Mouse (Mus musculus) thymus, postnatal 36 days (tissue): ENCODE results near the gene Faf1.

Source experiments
- DNase-seq, 2 experiments: peaks; one replicate each; pipeline ENCODE4 v3.0.0; 2022; ENCODE audit warnings: mixed read lengths in 2 of 2

Faf1 gene

DNA sequence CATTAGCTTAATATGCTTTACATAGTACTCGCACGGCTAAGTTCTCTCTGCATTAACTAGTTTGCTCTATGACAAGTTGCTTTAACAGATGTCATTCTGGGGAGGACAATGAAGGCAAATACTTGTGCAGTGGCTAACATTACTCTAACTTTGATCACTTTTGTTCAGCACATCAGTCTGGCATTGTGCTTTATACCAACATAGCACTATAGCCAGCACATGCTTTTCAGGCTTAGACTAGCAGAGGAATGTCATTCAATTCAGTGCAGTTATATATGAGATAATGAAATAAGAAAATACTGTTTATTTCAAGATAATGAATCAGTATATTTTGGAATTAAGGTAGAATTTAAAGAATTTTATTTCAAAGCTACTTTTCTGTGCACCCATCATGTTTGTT lies 115.9 kb downstream of the Faf1 start:
- DNase-seq: no peak

DNA sequence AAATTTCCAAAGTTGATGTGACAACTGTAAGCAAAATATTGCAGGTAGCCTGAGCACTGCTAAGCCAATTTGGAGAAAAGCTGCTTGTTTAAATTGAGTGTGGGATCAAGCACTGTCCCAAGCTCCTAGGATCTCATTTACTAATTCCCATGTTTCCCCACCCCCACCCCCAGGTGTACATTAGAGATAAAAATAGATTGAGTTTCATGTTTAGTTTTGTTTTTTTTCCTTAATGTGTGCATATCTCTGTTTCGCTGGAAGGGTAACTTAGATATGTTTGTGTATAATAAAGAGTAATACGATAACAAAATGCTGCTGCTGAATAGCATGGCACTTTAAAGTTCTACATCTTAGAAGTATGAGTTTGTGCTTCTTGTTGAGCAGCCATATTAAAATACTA lies 116.7 kb downstream of the Faf1 start:
- no peak for DNase-seq

DNA sequence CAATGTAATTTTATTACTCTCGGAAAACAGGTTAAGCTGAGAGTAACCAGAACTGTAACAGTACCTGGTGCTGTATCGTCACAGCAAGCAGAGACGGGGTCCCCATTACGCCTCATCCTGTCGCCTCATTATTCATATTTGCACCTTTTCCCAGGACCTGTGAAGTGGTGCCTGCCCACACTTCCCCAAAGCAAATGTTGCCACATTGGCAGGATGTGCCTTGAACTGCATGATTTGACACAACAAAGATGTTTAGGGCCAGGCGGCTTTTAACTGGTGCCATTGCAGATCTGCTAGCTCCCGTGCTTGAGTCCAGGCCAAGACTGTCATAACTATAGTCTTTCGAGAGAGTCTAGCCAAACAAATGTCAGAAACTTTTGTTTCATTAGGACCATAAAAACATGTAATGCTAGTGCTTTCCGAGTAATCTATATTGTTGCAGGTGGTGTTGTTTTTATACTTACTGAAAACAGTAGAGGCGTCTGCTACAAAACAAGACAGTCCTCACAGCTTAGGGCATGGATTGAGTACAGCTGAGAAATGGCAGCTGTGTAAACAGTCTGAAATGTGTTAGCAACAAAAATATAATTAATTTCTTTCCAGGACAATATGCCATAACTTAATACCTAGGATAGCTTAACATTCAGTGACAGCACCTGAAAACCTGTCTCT lies 121.3 kb downstream of the Faf1 start:
- DNase-seq: no peak

DNA sequence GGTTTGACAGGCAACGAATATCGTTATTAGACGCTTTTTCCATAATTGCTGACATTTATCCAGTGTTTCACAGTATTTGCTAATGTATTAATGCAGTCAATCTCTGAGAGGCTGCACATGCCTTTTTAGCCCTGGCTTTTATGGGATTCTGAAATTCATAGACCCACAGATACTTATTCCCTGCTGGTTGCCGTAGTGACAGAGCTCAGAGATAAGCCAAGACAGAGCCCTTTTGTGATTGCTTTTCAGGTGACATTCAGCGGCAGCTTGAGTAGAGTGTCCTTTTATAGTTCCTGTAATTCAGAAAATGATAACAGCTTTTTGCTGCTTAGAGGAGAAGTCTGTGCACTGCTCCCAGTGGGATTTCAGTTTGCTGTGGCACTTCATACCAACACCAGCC lies 130.0 kb downstream of the Faf1 start:
- no peak for DNase-seq

DNA sequence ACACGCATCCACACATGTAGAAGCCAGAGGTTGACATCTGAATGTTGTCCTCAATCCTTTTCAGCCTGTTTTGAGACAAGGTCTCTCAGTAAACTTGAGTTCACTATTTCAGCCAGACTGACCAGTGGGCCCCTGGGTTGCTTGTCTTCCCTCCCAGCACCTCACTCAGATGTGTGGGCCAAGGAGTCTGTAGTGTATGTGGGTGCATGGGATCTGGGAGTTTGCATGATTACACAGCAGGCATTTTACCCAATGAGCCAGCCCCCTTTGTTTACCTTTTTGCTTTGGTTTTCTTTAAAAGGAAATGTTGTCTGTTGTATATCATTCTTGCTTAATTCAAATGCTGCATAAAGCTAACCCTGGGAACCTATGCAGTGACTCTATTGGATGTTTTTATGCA lies 138.8 kb downstream of the Faf1 start:
- no peak for DNase-seq

DNA sequence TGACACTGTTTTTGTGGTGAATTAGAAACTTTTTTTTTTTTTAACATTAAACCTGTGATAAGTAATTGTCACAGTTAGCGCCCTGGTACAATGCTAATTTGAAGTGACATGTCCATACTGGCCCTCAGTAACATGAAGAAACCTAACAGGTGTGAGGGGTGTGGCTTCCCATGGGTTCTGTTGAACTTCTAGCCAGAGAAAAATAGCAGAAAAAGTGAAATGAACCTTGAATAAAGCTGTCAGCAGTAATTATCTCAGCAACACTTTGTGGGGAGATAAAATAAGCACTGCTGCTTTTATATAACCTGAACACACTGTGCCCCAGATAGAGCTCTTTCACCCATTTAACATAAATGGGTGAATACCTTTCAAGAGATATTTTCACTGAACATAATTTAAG lies 139.2 kb downstream of the Faf1 start:
- DNase-seq: no peak

DNA sequence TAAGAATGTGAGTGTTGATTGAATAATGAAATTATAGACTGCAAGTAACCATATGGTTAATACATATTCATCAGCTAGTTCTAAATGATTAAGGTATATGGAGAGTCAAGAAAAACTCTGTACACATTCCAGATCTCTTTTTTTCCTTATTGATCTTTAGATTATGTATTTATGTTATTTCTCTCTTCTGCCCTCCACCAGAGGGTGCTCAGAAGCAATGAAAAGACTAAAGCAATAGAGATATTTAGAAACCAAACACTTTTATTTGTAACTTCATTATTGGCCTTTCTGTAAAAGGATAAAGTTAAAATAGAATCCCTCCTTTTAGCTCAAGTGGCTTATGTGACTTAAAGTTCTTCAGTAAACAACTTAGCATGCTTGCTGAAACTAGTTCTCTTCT lies 143.1 kb downstream of the Faf1 start:
- DNase-seq: no peak

DNA sequence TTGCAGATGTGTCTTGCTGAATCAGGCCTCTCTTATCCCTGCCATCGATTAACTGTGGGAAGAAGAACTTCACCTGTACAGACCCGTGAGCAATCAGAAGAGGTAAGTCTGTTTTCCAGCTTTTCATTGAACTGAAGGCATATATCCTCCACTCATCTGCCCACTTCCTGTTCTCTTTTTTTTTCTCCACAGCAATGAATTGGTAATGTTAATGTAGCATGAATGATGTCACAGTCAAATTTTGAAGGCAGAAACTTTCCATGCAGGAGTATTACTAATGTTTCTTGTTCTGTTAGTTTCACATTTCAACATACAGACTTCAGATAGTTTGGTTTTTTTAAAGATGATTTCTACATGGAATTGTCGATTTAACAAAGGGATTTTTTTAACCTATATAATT lies 153.4 kb downstream of the Faf1 start:
- no peak for DNase-seq

DNA sequence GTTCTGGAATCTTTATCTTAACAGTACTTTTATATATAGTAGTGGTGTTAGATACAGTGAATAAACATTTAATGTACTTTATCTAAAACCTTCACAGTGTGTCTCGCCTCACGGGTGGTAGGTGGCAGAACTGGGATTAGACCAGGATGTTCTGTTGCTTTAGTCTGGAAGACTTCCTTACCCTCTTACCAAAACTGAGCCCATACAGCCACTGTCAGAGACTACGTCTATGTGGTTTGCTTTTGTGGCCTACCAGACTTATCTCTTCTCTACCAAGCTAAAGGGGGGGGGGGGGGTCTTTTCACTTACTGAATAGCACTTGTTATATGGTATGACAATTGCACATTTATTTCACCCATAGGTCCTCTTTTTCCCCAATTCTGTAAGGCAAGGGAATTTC lies 181.5 kb downstream of the Faf1 start:
- no peak for DNase-seq

DNA sequence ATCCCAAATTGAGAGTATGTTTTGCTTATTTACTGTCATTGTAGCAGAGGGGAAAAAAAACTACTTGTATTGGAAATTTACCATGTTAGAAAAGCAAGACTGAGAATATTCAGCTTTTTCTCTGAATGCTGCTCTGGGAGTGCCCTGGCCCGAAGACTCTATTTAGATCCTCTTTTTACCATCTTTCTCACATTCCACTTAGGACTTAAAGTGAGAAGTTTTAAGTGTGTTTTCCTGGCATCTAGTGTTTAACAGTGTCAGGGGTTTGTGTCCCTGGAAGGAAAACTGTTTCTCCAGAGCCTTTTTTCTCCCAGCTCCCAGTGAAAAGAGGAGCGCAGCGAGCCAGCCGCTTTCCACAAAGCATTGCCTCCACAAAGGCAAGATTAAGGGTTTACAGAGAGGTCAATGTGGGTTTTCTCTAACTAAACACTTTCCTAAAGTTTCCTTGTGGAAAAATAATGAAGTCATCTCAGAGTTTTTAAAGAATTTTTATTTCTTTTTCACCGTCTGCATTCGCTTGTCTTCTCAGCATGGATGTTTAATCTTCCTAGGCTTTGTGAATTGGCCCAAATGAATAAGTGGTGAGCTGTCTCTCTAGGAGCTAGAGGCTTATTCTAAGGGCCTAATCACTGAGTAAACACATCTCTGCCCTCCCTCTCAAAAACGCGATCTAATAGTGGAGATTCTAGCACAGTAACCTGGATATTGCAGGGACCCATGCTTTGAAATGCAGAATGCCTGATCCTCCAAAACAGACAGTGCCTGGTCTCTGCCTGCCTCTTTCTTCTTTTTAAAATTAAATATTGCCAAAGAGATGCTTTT lies 182.4 kb downstream of the Faf1 start:
- DNase-seq: no peak

DNA sequence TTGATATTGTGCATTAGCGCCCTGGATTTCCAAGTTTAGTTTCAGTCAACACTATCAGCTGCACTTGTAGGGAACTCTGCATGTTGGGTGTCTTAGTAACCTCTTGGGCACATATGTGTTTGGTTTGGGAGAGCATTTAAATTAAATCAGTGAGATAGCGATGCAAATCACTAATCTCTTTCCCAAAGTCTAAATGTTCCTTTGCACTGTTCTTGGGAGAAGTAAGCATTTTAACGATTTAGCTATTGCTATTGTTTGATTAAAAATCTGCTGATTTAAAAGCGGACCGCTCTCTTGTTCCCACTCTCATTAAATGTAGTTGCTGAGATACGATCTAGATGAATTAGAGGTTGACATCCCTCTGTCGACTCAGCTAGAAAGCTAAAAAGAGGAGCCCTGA lies 183.0 kb downstream of the Faf1 start:
- DNase-seq: no peak

DNA sequence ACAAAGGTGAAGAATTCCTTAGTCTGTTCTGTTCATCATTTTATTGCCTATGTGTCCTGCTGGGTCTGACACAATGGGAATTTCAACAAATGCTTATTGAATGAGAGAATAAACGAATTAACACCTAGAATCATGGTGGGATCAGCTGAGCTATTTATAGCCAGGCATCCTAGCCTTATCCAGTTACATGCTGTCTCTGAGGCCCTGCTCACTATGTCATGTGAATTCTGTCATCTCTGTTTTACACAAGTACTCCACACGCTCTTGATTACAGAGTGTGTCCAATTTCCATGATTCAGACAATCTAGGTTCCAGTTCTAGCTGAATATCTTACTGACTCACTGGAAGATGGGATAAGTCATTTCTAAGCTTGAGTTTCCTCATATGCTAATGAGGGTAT lies 183.9 kb downstream of the Faf1 start:
- no peak for DNase-seq

DNA sequence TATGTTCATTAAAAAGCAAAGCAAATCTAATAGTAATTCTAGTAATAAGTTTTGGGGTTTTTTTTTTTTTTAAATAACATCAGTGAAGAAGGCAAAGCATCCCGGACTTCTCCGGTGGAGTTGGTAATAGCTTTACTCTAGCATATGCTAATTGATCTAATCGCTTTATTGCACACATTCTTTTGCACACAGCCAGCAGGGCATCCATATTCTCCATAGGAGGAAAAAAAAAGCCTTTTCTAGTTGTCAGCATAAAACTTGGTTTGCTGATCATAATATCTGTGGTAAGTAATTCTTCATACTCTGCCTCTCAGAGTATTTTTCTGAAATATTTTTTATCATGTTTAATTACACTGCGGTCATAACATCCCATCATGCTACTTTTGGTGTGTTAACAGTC lies 185.9 kb downstream of the Faf1 start:
- DNase-seq: no peak

DNA sequence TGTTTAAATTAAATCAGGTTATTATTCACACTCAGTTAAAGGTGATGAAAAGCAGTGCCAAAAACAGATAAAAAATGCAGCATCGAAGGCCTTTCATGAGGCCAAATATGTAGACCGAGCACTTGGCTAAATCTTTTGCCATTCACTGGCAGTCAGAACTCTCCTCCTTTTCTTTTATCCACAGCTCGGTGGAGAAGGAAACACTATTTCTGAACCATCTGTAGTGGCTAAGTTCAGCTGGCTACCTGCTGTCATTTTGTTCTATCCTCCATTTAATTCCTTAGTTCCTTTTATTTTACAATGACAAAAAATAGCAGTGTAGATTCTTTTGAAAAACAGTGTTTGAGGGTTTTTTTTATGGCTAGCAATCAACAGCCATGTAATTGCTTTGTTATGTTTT lies 186.6 kb downstream of the Faf1 start:
- no peak for DNase-seq

DNA sequence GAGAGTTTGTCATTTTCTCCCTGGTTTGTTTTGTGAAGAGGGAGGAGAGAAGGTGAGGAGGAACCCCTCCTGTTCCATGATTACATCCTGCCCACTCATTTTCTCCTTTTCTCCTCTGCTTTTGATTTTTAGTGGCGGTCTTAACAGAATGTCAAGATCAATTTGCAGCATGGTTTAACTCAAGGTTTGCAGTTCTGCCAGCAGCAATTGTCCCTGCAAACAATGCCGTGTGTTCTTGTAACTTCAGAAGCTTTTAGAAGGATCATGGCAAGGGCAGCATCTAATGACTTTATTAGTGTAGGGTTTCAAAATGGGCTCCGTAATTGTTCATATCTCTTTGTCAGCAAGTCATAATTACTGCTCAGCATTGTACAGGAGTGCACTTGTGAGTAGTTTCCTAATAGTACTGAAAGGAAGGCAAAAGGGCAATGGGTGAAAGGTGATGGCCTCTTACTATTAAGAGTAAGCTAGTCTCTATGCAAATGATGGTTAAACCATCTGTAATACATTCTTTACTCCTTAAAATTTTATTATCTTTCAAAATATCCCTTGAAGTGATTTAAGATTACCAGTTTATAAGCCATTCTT lies 192.6 kb downstream of the Faf1 start:
- DNase-seq: no peak

DNA sequence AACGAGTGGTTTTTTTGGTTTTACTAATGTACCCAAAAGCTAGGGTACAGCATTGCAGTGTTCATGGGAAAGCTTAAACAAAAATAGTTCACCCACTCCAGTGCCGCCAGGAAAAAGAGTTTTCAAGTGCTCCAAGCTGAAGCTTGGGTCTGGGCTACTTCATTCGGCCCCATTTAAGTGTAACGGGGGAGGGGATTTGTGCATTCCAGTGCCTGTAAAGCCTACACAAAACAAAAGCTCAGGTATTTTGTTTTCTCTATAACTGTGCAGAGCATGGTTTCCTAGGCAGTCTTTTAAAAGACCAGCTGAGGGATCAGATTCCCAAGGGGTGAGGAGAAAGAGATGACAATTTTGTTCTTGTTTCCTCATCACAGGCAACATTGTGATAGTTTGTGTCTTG lies 207.9 kb downstream of the Faf1 start:
- DNase-seq: no peak

DNA sequence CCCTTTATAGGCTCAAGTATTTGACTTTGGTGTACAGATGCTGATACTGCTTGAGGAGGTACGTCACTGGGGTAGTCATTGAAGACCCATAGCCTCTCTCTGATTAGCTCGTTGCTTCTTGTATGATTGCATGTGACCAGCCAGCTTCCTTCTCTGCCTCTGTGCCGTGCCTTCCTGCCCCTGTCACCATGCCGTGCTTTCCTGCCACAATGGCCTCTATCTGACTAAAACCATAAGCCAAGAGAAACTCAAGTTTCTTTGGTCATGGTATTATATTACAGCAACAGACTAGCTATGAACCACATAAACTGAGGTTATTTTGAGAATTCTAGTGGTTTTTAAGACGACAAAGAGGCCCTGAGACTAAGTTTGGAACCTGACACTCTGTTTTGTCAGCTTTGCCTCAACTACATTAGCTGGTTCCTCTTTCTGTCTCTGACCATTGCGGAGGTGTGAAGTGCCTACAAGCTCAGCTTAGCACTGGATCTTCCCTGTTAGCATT lies 211.5 kb downstream of the Faf1 start:
- no peak for DNase-seq

DNA sequence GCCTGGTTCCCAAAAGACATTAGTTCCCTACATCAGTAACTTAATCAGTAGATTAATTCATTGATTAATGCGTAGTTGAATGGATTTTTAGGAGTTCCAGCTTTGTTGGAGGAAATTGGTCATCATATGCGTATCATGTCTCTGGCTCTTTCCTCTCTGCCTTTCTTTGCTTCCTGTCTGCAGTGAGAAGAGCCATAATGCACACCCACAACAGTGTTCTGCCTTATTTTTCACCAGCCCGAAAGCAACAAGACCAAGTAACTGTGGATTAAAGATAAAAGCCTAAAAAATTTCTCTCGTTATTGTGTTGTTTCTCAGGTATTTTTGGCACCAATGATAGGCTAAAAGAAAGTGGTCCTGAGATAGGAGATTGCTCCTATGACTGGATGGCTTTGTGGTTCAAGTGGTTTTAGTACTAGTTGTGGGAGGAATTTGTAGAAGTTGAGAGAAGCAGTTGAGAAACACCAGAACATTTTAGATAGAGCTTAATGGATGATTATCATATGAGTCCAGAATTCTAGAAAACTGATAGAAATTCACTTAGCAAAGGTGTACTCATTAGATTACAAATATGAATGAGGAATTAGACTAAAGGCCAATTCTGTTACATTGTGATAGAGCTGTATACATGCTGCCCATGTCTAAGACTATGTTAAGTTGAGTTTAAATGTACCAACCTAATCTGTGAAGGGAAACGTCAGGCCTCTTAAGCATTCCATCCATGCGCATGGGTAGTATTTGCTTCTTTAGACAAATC lies 221.6 kb downstream of the Faf1 start:
- no peak for DNase-seq

DNA sequence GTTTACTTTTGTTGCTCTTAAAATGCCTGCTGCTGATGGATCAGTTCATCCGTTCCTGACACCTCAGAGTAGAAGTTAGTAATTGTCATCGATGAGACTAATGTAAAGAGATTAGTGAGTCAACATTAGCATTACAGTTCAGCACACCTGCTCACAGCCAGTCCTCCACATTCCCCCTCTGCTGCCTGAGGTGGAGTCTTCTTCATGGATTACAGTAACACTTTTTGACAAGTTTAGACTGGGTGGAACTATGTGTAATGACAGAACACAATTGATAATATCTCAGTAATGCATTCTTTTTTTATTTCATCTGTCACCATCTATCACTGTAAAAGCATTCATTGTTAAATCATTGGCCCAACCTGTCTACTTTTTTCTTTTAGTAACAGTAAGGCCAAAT lies 224.7 kb downstream of the Faf1 start:
- no peak for DNase-seq

DNA sequence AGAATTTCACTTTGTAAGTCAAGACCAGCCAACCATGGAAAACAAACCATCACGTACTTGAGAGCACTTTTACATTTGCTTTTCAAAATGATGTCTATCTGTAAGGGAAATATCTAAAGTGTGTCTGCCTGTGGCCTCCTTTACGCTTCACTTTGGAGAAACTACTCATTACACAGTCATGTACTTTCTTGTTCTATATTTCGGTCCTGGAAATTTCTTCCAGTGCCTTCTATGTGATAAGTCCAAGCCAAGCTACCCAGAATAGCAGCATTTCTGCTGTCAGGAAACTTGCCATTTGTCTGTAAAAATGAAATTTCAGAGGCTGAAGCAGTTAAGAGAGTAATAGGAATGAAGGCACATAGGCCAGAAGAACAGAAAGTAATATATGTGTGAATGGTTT lies 228.1 kb downstream of the Faf1 start:
- no peak for DNase-seq

DNA sequence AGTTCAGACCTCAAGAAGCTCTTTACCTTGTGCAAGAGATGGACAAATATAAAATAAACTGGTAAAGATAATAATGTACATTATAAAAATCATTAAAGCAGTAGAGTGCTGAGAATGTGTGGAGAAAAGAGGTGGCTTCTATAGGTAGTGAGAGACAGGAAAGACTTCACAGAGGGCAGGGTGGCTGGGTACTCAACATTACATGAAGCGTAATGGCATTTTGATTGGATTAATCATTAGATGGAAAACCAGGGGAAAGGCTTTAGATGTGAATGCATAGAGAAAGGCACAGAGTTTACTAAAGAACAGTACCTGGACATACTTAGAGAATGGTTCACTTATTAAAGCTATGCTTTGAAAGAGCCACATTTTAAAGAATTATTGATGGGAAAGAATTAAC lies 252.7 kb downstream of the Faf1 start:
- no peak for DNase-seq

DNA sequence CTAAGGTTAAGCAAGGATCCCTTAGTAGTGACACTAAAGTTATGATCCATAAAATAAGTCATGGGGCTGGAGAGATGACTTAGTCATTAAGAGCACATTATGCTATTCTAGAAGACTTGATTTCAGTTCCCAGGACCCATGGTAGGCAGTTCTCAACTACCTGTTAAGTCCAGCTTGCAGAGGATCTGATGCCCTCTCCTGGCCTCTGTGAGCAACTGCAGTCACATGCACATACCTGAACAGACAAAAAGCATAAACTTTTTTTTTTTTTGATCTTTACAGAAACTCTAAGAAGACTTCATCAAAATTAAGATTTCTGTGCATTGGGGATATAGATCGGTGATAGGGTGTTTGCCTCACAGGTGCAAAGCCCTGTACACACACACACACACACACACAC lies 254.1 kb downstream of the Faf1 start:
- DNase-seq: peak; percentile 8 to 20

DNA sequence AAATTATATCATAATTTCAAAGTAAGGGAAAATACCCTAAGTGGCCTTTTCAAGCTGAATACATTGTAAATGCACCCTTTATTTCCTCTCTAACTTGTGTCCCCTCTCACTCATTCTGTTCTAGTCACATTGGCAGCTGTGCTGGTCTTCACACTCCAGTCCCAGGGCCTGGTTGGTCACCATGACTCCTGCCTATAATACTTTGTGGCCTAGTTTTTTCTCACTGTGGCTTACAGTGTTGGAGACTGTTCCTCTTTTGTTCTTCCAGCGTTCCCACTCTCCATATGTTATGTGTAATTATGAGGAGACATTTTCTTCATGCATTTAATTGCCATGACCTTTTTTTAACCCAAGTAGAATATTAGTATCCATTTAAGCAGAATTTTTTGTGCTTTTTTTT lies 254.5 kb downstream of the Faf1 start:
- no peak for DNase-seq
